Mouse (Mus musculus) liver, embryonic 14.5 days (tissue): Measurements from ENCODE around the gene Dnajc8.

Source experiments
- CTCF ChIP-seq: IDR thresholded peaks from 2 replicates; pipeline ENCODE4 v1.5.1; 2016; ENCODE audit warnings: antibody characterized with exemption, low read depth, control low read depth
- EP300 ChIP-seq: IDR thresholded peaks from 2 replicates; pipeline ENCODE4 v1.6.1; 2016; ENCODE audit warnings: antibody characterized with exemption, low read depth

GRCm38 (mm10) chr4:132569115-132569514 lies 33.8 kb downstream of the Dnajc8 start:
- TF ChIP-seq CTCF: peak; percentile 74
- TF ChIP-seq EP300: no peak
